Mouse (Mus musculus) CH12.LX (cell line): ENCODE measurements around the gene Ctnnd2.

Source experiments
- CTCF ChIP-seq, 2 experiments: IDR thresholded peaks in 1 of 2; conservative IDR thresholded peaks in 1 of 2; 2 replicates each; pipeline ENCODE4 v1.5.1; 2011 to 2012; ENCODE audit warnings: low read depth in 2 of 2, low read length in 2 of 2, improper control_type of control experiment in 1 of 2, inconsistent platforms in 1 of 2, mild to moderate bottlenecking in 1 of 2, moderate library complexity in 1 of 2
- ELF1 ChIP-seq: IDR thresholded peaks from 2 replicates; pipeline ENCODE4 v1.6.1; 2014; ENCODE audit warnings: low read depth, mild to moderate bottlenecking, inconsistent platforms, low read length, improper control_type of control experiment
- EP300 ChIP-seq: IDR thresholded peaks from 2 replicates; pipeline ENCODE4 v1.6.1; 2011; ENCODE audit warnings: low read length, improper control_type of control experiment

- TF ChIP-seq CTCF (conservative IDR thresholded peaks at IDR 0.05 in 1 of 2, IDR thresholded peaks at IDR 0.05 in 1 of 2; ENCODE audit: low read depth in 2 of 2, low read length in 2 of 2) (no peak), ELF1 (no peak), EP300 (no peak)
Observed at GRCm38 (mm10) chr15:31022012-31022411, 849.6 kb downstream of the Ctnnd2 start.
